In the genomic region with DNA sequence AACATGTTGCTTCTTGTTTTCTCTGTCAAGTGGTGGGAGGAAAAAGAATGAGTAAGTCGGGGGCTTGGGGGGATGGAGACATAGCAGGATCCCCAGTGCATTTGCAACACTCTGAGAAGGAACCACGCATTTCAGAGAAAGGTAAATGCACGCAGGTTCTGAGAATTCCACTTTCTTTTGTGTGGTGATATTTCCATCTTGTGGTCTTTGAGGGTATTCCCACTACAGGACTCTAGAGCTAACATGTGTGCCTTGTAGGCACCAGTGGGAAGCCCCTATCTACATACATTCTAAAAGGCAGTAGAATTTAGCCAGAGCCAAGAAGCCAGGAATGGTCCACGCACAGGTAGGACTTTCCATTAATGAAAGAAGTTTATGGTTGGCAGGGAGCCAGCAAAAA, we compare ENCODE assay signal across 25 mouse cellular contexts. TPM values are rescaled to one million over a fixed set of nuclear protein-coding genes. Genes with fewer than 3 reads are reported as not detected.
DNase-seq lines count a peak whose midpoint lies in the region; ATAC-seq and TF ChIP-seq lines count a peak whose summit lies in the region.
"Had no signal": no experiment of that assay in that cellular context is flagged by ENCODE, and none has a peak within 500 bp of the region (broad histone marks: within the 10 kb centered on the region; RNA-seq: fewer than 3 reads in every experiment).

No protein-coding gene starts in this region.

- WGBS in intestine, postnatal 0 days, result 39% methylated on average over 4 of the region's 4 CpGs
- WGBS in intestine, embryonic 15.5 days, result 54% methylated on average over 4 of the region's 4 CpGs
- WGBS in midbrain, postnatal 0 days, result 43% methylated on average over 4 of the region's 4 CpGs
- WGBS in midbrain, embryonic 10.5 days, result 63% methylated on average over 4 of the region's 4 CpGs
- 37% methylated on average over 4 of the region's 4 CpGs for WGBS in stomach, postnatal 0 days

- ATAC-seq in CD4-positive, CD25-positive, alpha-beta regulatory T cell, adult 4 months, result no peak
- ATAC-seq in intestine, postnatal 0 days, result no peak
- no peak for ATAC-seq in intestine, embryonic 15.5 days
- 0 out of 2 replicates have a peak, but pooled peaks have one; percentile 27 for ATAC-seq in midbrain, postnatal 0 days (ENCODE audit: low FRiP score)
- no peak for ATAC-seq in stomach, postnatal 0 days (ENCODE audit: low FRiP score, low TSS enrichment)
- ATAC-seq: forebrain, embryonic 13.5 days; inflammation-experienced regulatory T-cells, adult 6 months had no signal

- TF ChIP-seq EP300 in stomach, postnatal 0 days (optimal IDR thresholded peaks at IDR 0.05), result no peak

- no peaks in the 10 kb centered on the region for H3K36me3 ChIP-seq in intestine, postnatal 0 days (ENCODE audit: control insufficient read depth, insufficient read depth)
- H3K36me3 ChIP-seq in intestine, embryonic 15.5 days, result no peaks in the 10 kb centered on the region
- H3K36me3 ChIP-seq in midbrain, postnatal 0 days (ENCODE audit: insufficient read depth, low read length), result no peaks in the 10 kb centered on the region
- no peaks in the 10 kb centered on the region for H3K36me3 ChIP-seq in midbrain, embryonic 10.5 days
- H3K36me3 ChIP-seq in stomach, postnatal 0 days (ENCODE audit: control insufficient read depth, insufficient read depth, low read length), result no peaks in the 10 kb centered on the region
- H3K36me3 ChIP-seq: kidney, embryonic 15.5 days; neural tube, embryonic 12.5 days had no signal

- no peaks in the 10 kb centered on the region for H3K9me3 ChIP-seq in intestine, postnatal 0 days (ENCODE audit: control insufficient read depth)
- H3K9me3 ChIP-seq in intestine, embryonic 15.5 days, result no peaks in the 10 kb centered on the region
- H3K9me3 ChIP-seq in midbrain, postnatal 0 days (ENCODE audit: low read length), result no peaks in the 10 kb centered on the region
- H3K9me3 ChIP-seq in midbrain, embryonic 10.5 days (replicated peaks), result no peaks in the 10 kb centered on the region
- no peaks in the 10 kb centered on the region for H3K9me3 ChIP-seq in stomach, postnatal 0 days (ENCODE audit: control insufficient read depth, low read length)
- H3K9me3 ChIP-seq: forebrain, embryonic 13.5 days; kidney, embryonic 15.5 days; neural tube, embryonic 12.5 days had no signal

- no peaks in the 10 kb centered on the region for H3K4me1 ChIP-seq in intestine, postnatal 0 days (replicated peaks; ENCODE audit: control insufficient read depth, insufficient read depth, low read length)
- no peaks in the 10 kb centered on the region for H3K4me1 ChIP-seq in intestine, embryonic 15.5 days (replicated peaks)
- H3K4me1 ChIP-seq in midbrain, postnatal 0 days (ENCODE audit: insufficient read depth, low read length), result no peaks in the 10 kb centered on the region
- no peaks in the 10 kb centered on the region for H3K4me1 ChIP-seq in midbrain, embryonic 10.5 days
- H3K4me1 ChIP-seq in stomach, postnatal 0 days (replicated peaks; ENCODE audit: control insufficient read depth, insufficient read depth), result no peaks in the 10 kb centered on the region
- H3K4me1 ChIP-seq: forebrain, embryonic 13.5 days; kidney, embryonic 15.5 days; megakaryocyte, embryonic 14.5 days; neural tube, embryonic 12.5 days had no signal

- no peak overlapping the region for H3K4me2 ChIP-seq in intestine, postnatal 0 days (replicated peaks; ENCODE audit: low read depth)
- no peak overlapping the region for H3K4me2 ChIP-seq in intestine, embryonic 15.5 days (replicated peaks)
- H3K4me2 ChIP-seq in midbrain, postnatal 0 days (ENCODE audit: low read depth, low read length, poor library complexity, severe bottlenecking), result no peak overlapping the region
- no peak overlapping the region for H3K4me2 ChIP-seq in stomach, postnatal 0 days (replicated peaks; ENCODE audit: low read depth)
- H3K4me2 ChIP-seq: forebrain, embryonic 13.5 days; kidney, embryonic 15.5 days; neural tube, embryonic 12.5 days had no signal

- H3K4me3 ChIP-seq in intestine, postnatal 0 days (ENCODE audit: low read depth, low read length), result no peak overlapping the region
- H3K4me3 ChIP-seq in intestine, embryonic 15.5 days (replicated peaks), result no peak overlapping the region
- no peak overlapping the region for H3K4me3 ChIP-seq in midbrain, postnatal 0 days (ENCODE audit: low read depth, low read length)
- no peak overlapping the region for H3K4me3 ChIP-seq in midbrain, embryonic 10.5 days
- no peak overlapping the region for H3K4me3 ChIP-seq in stomach, postnatal 0 days (ENCODE audit: low read depth, low read length)
- H3K4me3 ChIP-seq: forebrain, embryonic 13.5 days; heart, adult 2 months; kidney, embryonic 15.5 days; megakaryocyte, embryonic 14.5 days; neural tube, embryonic 12.5 days had no signal

- peak; percentile 6 for DNase-seq in CD4-positive, CD25-positive, alpha-beta regulatory T cell, adult 2 months (ENCODE audit: low read depth, low spot score)
- DNase-seq in midbrain, postnatal 0 days (ENCODE audit: low spot score), result peak; percentile 70
- DNase-seq in midbrain, embryonic 10.5 days (ENCODE audit: low spot score), result no peak
- no peak for DNase-seq in stomach, postnatal 0 days (ENCODE audit: low spot score)
- no peak for DNase-seq in MN1 (ENCODE audit: low spot score)
- DNase-seq: adrenal gland, postnatal 14 days; cerebellum, adult 2 months; cerebellum, postnatal 36 days; gastrocnemius, postnatal 25 days; heart, adult 2 months; heart, postnatal 36 days; lung, postnatal 10 days had no signal

- no peaks in the 10 kb centered on the region for H3K27me3 ChIP-seq in intestine, postnatal 0 days (replicated peaks; ENCODE audit: control insufficient read depth, insufficient read depth, low read length)
- H3K27me3 ChIP-seq in intestine, embryonic 15.5 days (replicated peaks), result no peaks in the 10 kb centered on the region
- H3K27me3 ChIP-seq in midbrain, postnatal 0 days (ENCODE audit: insufficient read depth, low read length), result no peaks in the 10 kb centered on the region
- no peaks in the 10 kb centered on the region for H3K27me3 ChIP-seq in midbrain, embryonic 10.5 days (ENCODE audit: low read depth, poor library complexity, severe bottlenecking)
- H3K27me3 ChIP-seq in stomach, postnatal 0 days (ENCODE audit: control insufficient read depth, insufficient read depth, low read length), result no peaks in the 10 kb centered on the region
- H3K27me3 ChIP-seq: forebrain, embryonic 13.5 days; kidney, embryonic 15.5 days; megakaryocyte, embryonic 14.5 days; neural tube, embryonic 12.5 days had no signal

- no peak overlapping the region for H3K9ac ChIP-seq in intestine, postnatal 0 days (ENCODE audit: low read depth, low read length)
- no peak overlapping the region for H3K9ac ChIP-seq in intestine, embryonic 15.5 days
- H3K9ac ChIP-seq in midbrain, postnatal 0 days (replicated peaks; ENCODE audit: low read length, poor library complexity, severe bottlenecking), result no peak overlapping the region
- no peak overlapping the region for H3K9ac ChIP-seq in stomach, postnatal 0 days (ENCODE audit: low read length)
- H3K9ac ChIP-seq: forebrain, embryonic 13.5 days; kidney, embryonic 15.5 days; liver, embryonic 14.5 days; neural tube, embryonic 12.5 days had no signal

- no peak overlapping the region for H3K27ac ChIP-seq in intestine, postnatal 0 days (ENCODE audit: low read depth, low read length)
- H3K27ac ChIP-seq in intestine, embryonic 15.5 days, result no peak overlapping the region
- H3K27ac ChIP-seq in midbrain, postnatal 0 days (ENCODE audit: low read depth, low read length), result no peak overlapping the region
- H3K27ac ChIP-seq in midbrain, embryonic 10.5 days (replicated peaks), result no peak overlapping the region
- H3K27ac ChIP-seq in stomach, postnatal 0 days (replicated peaks), result no peak overlapping the region
- H3K27ac ChIP-seq: forebrain, embryonic 13.5 days; heart, adult 2 months; kidney, embryonic 15.5 days; liver, embryonic 14.5 days; neural tube, embryonic 12.5 days had no signal

- peak; percentile 33 for TF ChIP-seq CTCF in intestine, postnatal 0 days (IDR thresholded peaks at IDR 0.05; ENCODE audit: low read depth)
- TF ChIP-seq CTCF in midbrain, postnatal 0 days (IDR thresholded peaks at IDR 0.05), result peak; percentile 78
- peak; percentile 49 for TF ChIP-seq CTCF in stomach, postnatal 0 days (IDR thresholded peaks at IDR 0.05; ENCODE audit: low read depth)

RNA-seq across cellular contexts. Expression of gene Stfa3, which starts 50.7 kb away (rescaled TPM):
- polyA plus RNA-seq in CD4-positive, CD25-positive, alpha-beta regulatory T cell, adult 4 months (2017; shearing (Covaris generic)), result not detected
- 0.43 TPM in 1 of 2 replicates, not detected in the other for polyA plus RNA-seq in intestine, postnatal 0 days (2015; fragmentation: Nextera tagmentation; extraction: Ambion mirVana)
- 1.6 and 3.1 TPM in 2 replicates for polyA plus RNA-seq in intestine, embryonic 15.5 days (2015; fragmentation: Nextera tagmentation; extraction: Ambion mirVana)
- 9.9 TPM in 1 of 2 replicates, not detected in the other for total RNA-seq in midbrain, postnatal 0 days (2014; rRNA removed)
- not detected in 2 replicates for polyA plus RNA-seq in midbrain, postnatal 0 days (2015; fragmentation: Nextera tagmentation; extraction: Ambion mirVana)
- not detected in 2 replicates for polyA plus RNA-seq in midbrain, embryonic 10.5 days (2016; fragmentation: Nextera tagmentation; extraction: Ambion mirVana)
- 22.8 and 24.8 TPM in 2 replicates for polyA plus RNA-seq in stomach, postnatal 0 days (2015; fragmentation: Nextera tagmentation; extraction: Ambion mirVana)
- total RNA-seq: adrenal gland, postnatal 14 days; gastrocnemius, postnatal 25 days; heart, adult 2 months; heart, postnatal 36 days; layer of hippocampus, postnatal 25 days; left cerebral cortex, postnatal 25 days had no signal
- polyA plus RNA-seq: cerebellum, adult 2 months; forebrain, embryonic 13.5 days; heart, adult 2 months; heart, embryonic 14.5 days; inflammation-experienced regulatory T-cells, adult 6 months; large intestine, adult 2 months had no signal

RNA-seq across cellular contexts. Expression of gene Casr, which starts 56.0 kb away (rescaled TPM):
- not detected for polyA plus RNA-seq in CD4-positive, CD25-positive, alpha-beta regulatory T cell, adult 4 months (2017; shearing (Covaris generic))
- polyA plus RNA-seq in intestine, postnatal 0 days (2015; fragmentation: Nextera tagmentation; extraction: Ambion mirVana), result 0.04 TPM in 1 of 2 replicates, not detected in the other
- 0.06 and 0.10 TPM in 2 replicates for polyA plus RNA-seq in intestine, embryonic 15.5 days (2015; fragmentation: Nextera tagmentation; extraction: Ambion mirVana)
- 1.3 and 1.5 TPM in 2 replicates for total RNA-seq in midbrain, postnatal 0 days (2014; rRNA removed)
- 0.33 and 0.52 TPM in 2 replicates for polyA plus RNA-seq in midbrain, postnatal 0 days (2015; fragmentation: Nextera tagmentation; extraction: Ambion mirVana)
- 0.09 and 0.16 TPM in 2 replicates for polyA plus RNA-seq in midbrain, embryonic 10.5 days (2016; fragmentation: Nextera tagmentation; extraction: Ambion mirVana)
- 0.10 TPM in 2 replicates for polyA plus RNA-seq in stomach, postnatal 0 days (2015; fragmentation: Nextera tagmentation; extraction: Ambion mirVana)
- total RNA-seq: adrenal gland, postnatal 14 days had no signal
- polyA plus RNA-seq: forebrain, embryonic 13.5 days; heart, adult 2 months; heart, embryonic 14.5 days; inflammation-experienced regulatory T-cells, adult 6 months; liver, embryonic 14.5 days; neural tube, embryonic 12.5 days had no signal

Comparison
In these comparisons a context has a peak if more than half of its experiments do, and no peak if none do; other contexts are left out.
1. DNase-seq: peak in CD4-positive, CD25-positive, alpha-beta regulatory T cell, adult 2 months (single experiment) and midbrain, postnatal 0 days (single experiment); none in midbrain, embryonic 10.5 days (single experiment), stomach, postnatal 0 days (single experiment) and MN1 (single experiment).
2. Peak in every context shown above with its lines, with median percentiles within 50 percentile points of each other: CTCF ChIP-seq.